Mouse (Mus musculus) MEL (cell line): ENCODE results near the gene Nde1. TPM values are rescaled to one million over a fixed set of nuclear protein-coding genes. Genes with fewer than 3 reads are reported as not detected.

Experiments used
- DNase-seq: peaks from one replicate; pipeline ENCODE4 v3.0.0; 2011; ENCODE audit warnings: low read depth, low spot score
- H3K27ac ChIP-seq: 2 replicates; pipeline ENCODE4 v1.5.1; 2012; ENCODE audit warnings: low read depth, mild to moderate bottlenecking, control low read depth, low read length, moderate library complexity; ENCODE audit not compliant: control insufficient read depth
- H3K27me3 ChIP-seq, 2 experiments: fragments of 150-350 bp in 1 of 2; sonication (generic) in 1 of 2; 2 replicates each; pipeline ENCODE4 v1.6.1; 2012; ENCODE audit warnings: low read length in 2 of 2, mild to moderate bottlenecking in 2 of 2, improper control_type of control experiment in 1 of 2, moderate library complexity in 1 of 2; ENCODE audit not compliant: insufficient read depth in 2 of 2, control insufficient read depth in 1 of 2
- H3K36me3 ChIP-seq, 2 experiments: 2 replicates each; pipeline ENCODE4 v1.6.1; 2012 to 2014; ENCODE audit warnings: low read length in 2 of 2, improper control_type of control experiment in 1 of 2, inconsistent platforms in 1 of 2, mild to moderate bottlenecking in 1 of 2; ENCODE audit not compliant: insufficient read depth in 2 of 2, control insufficient read depth in 1 of 2
- H3K4me1 ChIP-seq, 2 experiments: fragments of 150-350 bp in 1 of 2; sonication (generic) in 1 of 2; 2 replicates each; pipeline ENCODE4 v1.6.1; 2012; ENCODE audit warnings: low read length in 2 of 2, improper control_type of control experiment in 1 of 2, mild to moderate bottlenecking in 1 of 2; ENCODE audit not compliant: insufficient read depth in 2 of 2, control insufficient read depth in 1 of 2
- H3K4me3 ChIP-seq, 2 experiments: fragments of 150-350 bp in 1 of 2; sonication (generic) in 1 of 2; 2 replicates each; pipeline ENCODE4 v1.5.1; 2012; ENCODE audit warnings: low read depth in 2 of 2, low read length in 2 of 2, mild to moderate bottlenecking in 2 of 2, moderate library complexity in 2 of 2, control low read depth in 1 of 2, improper control_type of control experiment in 1 of 2; ENCODE audit not compliant: control insufficient read depth in 1 of 2, insufficient read depth in 1 of 2
- H3K79me2 ChIP-seq: 2 replicates; pipeline ENCODE4 v1.6.1; 2012; ENCODE audit warnings: mild to moderate bottlenecking, low read length, moderate library complexity; ENCODE audit not compliant: control insufficient read depth, poor library complexity, insufficient read depth
- H3K9ac ChIP-seq: 2 replicates; pipeline ENCODE4 v1.6.1; 2012; ENCODE audit warnings: low read depth, mild to moderate bottlenecking, control low read depth, low read length, moderate library complexity; ENCODE audit not compliant: control insufficient read depth, poor library complexity, severe bottlenecking
- H3K9me3 ChIP-seq: fragments of 150-350 bp; sonication (generic); replicated peaks from 2 replicates; pipeline ENCODE4 v1.6.1; 2012; ENCODE audit warnings: mild to moderate bottlenecking, low read length, improper control_type of control experiment, moderate library complexity; ENCODE audit not compliant: insufficient read depth
- CHD2 ChIP-seq: IDR thresholded peaks from 2 replicates; pipeline ENCODE4 v1.6.1; 2011; ENCODE audit warnings: low read length, improper control_type of control experiment
- ETS1 ChIP-seq: IDR thresholded peaks from 2 replicates; pipeline ENCODE4 v1.6.1; 2012; ENCODE audit warnings: low read depth, mild to moderate bottlenecking, inconsistent platforms, low read length, improper control_type of control experiment, moderate library complexity
- HCFC1 ChIP-seq: IDR thresholded peaks from 2 replicates; pipeline ENCODE4 v1.6.1; 2012; ENCODE audit warnings: low read depth, mild to moderate bottlenecking, inconsistent platforms, low read length, improper control_type of control experiment, moderate library complexity
- MAFK ChIP-seq: IDR thresholded peaks from 2 replicates; pipeline ENCODE4 v1.6.1; 2011; ENCODE audit warnings: low read depth, mild to moderate bottlenecking, low read length, improper control_type of control experiment, borderline replicate concordance
- MEF2A ChIP-seq: IDR thresholded peaks from 2 replicates; pipeline ENCODE4 v1.6.1; 2014; ENCODE audit warnings: low read depth, mild to moderate bottlenecking, inconsistent platforms, low read length, improper control_type of control experiment; ENCODE audit not compliant: poor library complexity, insufficient replicate concordance, severe bottlenecking; ENCODE audit errors: extremely low read depth
- NRF1 ChIP-seq: IDR thresholded peaks from 2 replicates; pipeline ENCODE4 v1.6.1; 2014; ENCODE audit warnings: low read depth, mild to moderate bottlenecking, inconsistent platforms, low read length, improper control_type of control experiment, moderate library complexity; ENCODE audit not compliant: poor library complexity, insufficient read depth, severe bottlenecking
- RAD21 ChIP-seq: IDR thresholded peaks from 2 replicates; pipeline ENCODE4 v1.6.1; 2011; ENCODE audit warnings: mild to moderate bottlenecking, low read depth, low read length, improper control_type of control experiment
- TCF12 ChIP-seq: IDR thresholded peaks from 2 replicates; pipeline ENCODE4 v1.6.1; 2014; ENCODE audit warnings: low read depth, mild to moderate bottlenecking, inconsistent platforms, low read length, improper control_type of control experiment, moderate library complexity
- ZNF384 ChIP-seq: IDR thresholded peaks from 2 replicates; pipeline ENCODE4 v1.6.1; 2012; ENCODE audit warnings: low read depth, mild to moderate bottlenecking, inconsistent platforms, low read length, improper control_type of control experiment
- polyA plus RNA-seq, 2 experiments: library from polyadenylated mRNA; stranded (reverse) in 1 of 2; unstranded in 1 of 2; fragments of >175 nt in 1 of 2; fragments of >200 nt in 1 of 2; gene quantifications; 2 replicates each; pipeline versions ENCODE4 v1.2.1 to v1.2.4; 2012; ENCODE audit warnings: low replicate concordance in 2 of 2, low read depth in 1 of 2; ENCODE audit not compliant: insufficient read length in 2 of 2, insufficient read depth in 1 of 2, missing spikeins in 1 of 2
- total RNA-seq: library from RNA; depleted of rRNA; stranded (reverse); fragments of 300-350 nt; gene quantifications from 2 replicates; pipeline ENCODE4 v1.2.3, GENCODE M21; 2012

Gene Nde1
- total and polyA plus RNA-seq, 3 experiments = 25.8 to 42.5 TPM; not detected in 1

DNA sequence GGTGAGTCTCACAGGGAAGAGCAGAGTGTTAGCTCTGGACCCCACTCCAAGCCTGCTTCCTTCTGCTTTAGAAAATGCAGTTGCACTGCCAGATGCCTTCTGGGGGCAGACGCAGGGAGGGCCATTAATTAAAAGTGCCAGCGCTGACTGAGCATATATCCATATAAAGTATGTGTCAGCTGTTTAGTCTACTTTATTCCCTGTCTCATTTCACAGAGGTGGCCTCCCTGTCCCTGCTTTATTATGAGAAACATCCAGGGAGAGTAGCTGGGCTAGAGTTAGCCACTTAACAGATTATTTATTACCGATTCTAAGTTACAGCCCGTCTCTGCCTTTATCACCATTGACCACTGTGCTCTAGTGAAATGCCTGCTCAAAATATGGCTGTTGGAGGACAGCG, 19.3 kb downstream of the Nde1 start:
- H3K4me3 ChIP-seq = no peak overlapping the region
- no peak for DNase-seq
- H3K27ac ChIP-seq = no peak overlapping the region
- H3K9ac ChIP-seq = no peak overlapping the region
- H3K27me3 ChIP-seq = no peaks in the 10 kb centered on the region
- H3K4me1 ChIP-seq = peaks cover 4 to 6% of the 10 kb centered on the region in 2 experiments; a peak in 3 of 4 replicates
- no peaks in the 10 kb centered on the region for H3K9me3 ChIP-seq
- H3K36me3 ChIP-seq = peaks cover 4 to 8% of the 10 kb centered on the region in 2 experiments; a peak in 3 of 4 replicates
- no peaks in the 10 kb centered on the region for H3K79me2 ChIP-seq
- no peak for TF ChIP-seq RAD21
- TF ChIP-seq CHD2 = no peak
- TF ChIP-seq ETS1 = no peak

- no peaks in the 10 kb centered on the region for H3K4me1 ChIP-seq
- no peaks in the 10 kb centered on the region for H3K27me3 ChIP-seq
- H3K4me3 ChIP-seq = no peak overlapping the region
- TF ChIP-seq RAD21 (no peak), HCFC1 (no peak), TCF12 (no peak), MAFK (no peak), ZNF384 (no peak), NRF1 (no peak)
- H3K9ac ChIP-seq = no peak overlapping the region
- DNase-seq = no peak
- no peaks in the 10 kb centered on the region for H3K79me2 ChIP-seq
- no peak overlapping the region for H3K27ac ChIP-seq
- H3K36me3 ChIP-seq = peaks cover 0 to 4% of the 10 kb centered on the region in 2 experiments; a peak in 1 of 4 replicates
- no peaks in the 10 kb centered on the region for H3K9me3 ChIP-seq
Observed at GRCm38 (mm10) chr16:14183856-14184255, 20.8 kb downstream of the Nde1 start.

DNA sequence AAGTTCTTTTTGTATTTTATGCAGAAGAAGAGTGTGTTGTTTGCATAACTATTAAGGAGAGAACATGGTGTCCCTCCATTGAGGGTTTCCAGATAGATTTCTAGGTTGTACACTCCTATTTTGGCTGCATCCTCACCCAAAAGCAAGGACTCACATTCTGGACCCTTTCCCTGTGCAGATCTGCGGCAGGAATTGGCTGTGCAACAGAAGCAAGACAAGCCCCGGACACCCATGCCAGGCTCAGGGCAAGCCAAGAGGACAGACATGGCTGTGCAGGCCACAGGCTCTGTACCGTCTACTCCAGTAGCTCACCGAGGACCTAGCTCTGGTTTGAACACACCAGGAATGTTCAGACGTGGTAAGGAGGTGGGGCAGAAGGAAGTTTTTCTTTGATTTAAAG, 22.4 kb downstream of the Nde1 start:
- Histone ChIP-seq H3K4me1 (no peaks in the 10 kb centered on the region), H3K27me3 (no peaks in the 10 kb centered on the region), H3K27ac (no peak overlapping the region), H3K4me3 (no peak overlapping the region), H3K9me3 (no peaks in the 10 kb centered on the region), H3K36me3 (peaks cover 0 to 7% of the 10 kb centered on the region in 2 experiments; a peak in 1 of 4 replicates), H3K9ac (no peak overlapping the region), H3K79me2 (no peaks in the 10 kb centered on the region)
- no peak for TF ChIP-seq MEF2A
- no peak for TF ChIP-seq ZNF384
- no peak for DNase-seq
